Mouse (Mus musculus) bone marrow macrophage, adult 2 months (primary cell): Measurements from ENCODE around the gene Ccdc174. TPM values are rescaled to one million over a fixed set of nuclear protein-coding genes. Genes with fewer than 3 reads are reported as not detected.

Experiments used
- H3K27ac ChIP-seq: 2 replicates; pipeline ENCODE4 v1.5.1; 2012; ENCODE audit warnings: low read depth, low read length; ENCODE audit not compliant: insufficient read depth
- H3K4me1 ChIP-seq: 2 replicates; pipeline ENCODE4 v1.6.1; 2012; ENCODE audit warnings: low read length; ENCODE audit not compliant: control insufficient read depth, insufficient read depth
- H3K4me3 ChIP-seq: 2 replicates; pipeline ENCODE4 v1.5.1; 2012; ENCODE audit warnings: mild to moderate bottlenecking, low read length, moderate library complexity; ENCODE audit not compliant: insufficient read depth
- CTCF ChIP-seq: IDR thresholded peaks from 2 replicates; pipeline ENCODE4 v1.5.1; 2012; ENCODE audit warnings: low read depth, mild to moderate bottlenecking, low read length, moderate library complexity
- POLR2A ChIP-seq: IDR thresholded peaks from 2 replicates; pipeline ENCODE4 v1.6.1; 2012; ENCODE audit warnings: mild to moderate bottlenecking, low read depth, low read length, borderline replicate concordance
- polyA plus RNA-seq: library from polyadenylated mRNA; stranded (reverse); fragments of >200 nt; gene quantifications from 2 replicates; pipeline ENCODE4 v1.2.4, GENCODE M21; 2012; ENCODE audit not compliant: missing spikeins, insufficient read depth, insufficient read length

Ccdc174 gene
- polyA plus RNA-seq, 1 experiment: 24.3 TPM

DNA sequence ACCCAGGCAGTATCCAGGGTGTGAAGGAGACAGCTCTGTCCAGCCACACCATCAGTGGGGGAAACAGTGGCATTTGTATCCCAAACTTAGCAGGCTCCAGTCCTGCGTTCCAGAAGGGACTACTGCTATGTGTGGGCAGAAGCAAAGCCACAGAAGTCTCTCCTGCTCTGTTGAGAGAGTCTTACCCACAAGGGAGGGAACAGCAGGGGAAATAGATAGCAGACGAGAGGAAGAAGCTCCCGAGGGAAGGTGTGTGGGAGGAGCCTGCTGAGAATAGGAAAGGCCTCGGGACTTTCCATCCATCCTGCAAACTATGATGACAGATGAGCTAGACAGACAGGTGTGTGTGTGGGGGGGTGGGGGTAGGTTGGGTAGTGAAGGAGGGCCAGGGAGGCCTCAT, 39.4 kb downstream of the Ccdc174 start:
- H3K4me3 ChIP-seq: no peak overlapping the region

DNA sequence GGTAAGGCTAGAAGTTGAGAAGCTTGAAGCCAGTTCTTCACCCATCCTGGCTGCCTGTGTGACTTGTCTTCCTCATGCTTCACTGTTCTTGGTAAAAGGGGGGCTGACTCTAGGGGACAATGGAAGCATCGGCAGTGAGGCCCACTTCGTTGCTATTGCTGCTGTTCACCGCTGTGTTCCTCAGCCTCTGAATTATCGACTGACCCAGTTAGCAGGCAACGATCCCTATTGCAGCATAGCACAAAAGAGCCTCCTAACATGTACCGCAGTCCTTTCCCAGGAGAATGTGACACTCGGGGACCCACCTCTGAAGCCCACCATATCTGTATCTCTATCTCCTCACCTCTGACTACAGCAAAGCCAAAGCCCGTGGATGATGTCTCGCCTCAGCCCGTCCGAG, 39.9 kb downstream of the Ccdc174 start:
- TF ChIP-seq CTCF: no peak
- TF ChIP-seq POLR2A: no peak
- Histone ChIP-seq H3K27ac (no peak overlapping the region), H3K4me1 (no peaks in the 10 kb centered on the region), H3K4me3 (no peak overlapping the region)

More for the DNA sequence above, 39.4 kb downstream of the Ccdc174 start:
- TF ChIP-seq POLR2A (no peak), CTCF (no peak)
- Histone ChIP-seq H3K4me1 (no peaks in the 10 kb centered on the region), H3K27ac (no peak overlapping the region)

DNA sequence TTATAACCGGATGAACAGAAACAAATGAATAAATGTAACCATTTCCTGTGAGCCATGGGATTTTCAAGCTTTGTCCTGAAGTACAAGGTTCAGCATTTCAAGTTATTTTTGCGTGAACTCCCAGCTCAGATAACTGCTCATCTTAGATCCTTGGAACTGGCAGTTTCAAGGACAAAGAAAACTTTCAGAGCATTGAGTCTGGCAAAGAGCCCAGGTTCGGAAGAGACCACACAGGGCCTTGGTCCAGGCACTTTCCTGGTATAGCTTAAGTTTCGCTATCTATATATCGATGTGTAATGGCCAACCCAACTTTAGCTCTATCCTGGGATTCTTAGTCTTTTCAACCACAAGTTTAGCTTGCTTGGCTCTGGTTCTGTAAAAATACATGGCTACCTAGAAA, 53.4 kb downstream of the Ccdc174 start:
- H3K27ac ChIP-seq: no peak overlapping the region
- no peak overlapping the region for H3K4me3 ChIP-seq
- H3K4me1 ChIP-seq: no peaks in the 10 kb centered on the region
- TF ChIP-seq CTCF (no peak), POLR2A (no peak)

DNA sequence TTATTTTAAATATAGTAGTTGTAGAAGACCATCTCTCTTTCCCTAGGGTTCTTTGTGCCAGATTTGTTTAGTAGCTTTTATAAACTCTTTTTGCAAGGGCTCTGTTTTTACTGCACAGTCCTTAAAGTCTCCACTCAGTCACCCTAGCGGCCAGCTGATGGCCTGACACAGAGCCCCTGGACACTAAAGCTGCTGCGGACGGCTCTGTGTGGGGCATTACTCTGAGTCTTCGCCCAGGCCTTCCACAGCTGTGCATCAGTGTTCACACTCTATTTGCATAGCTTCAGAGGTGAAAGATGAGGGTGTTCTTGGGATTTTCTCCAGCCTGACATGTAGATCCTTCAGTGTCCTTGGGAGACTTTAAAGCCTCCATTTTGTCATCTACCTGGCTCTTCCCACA, 60.6 kb downstream of the Ccdc174 start:
- no peak overlapping the region for H3K4me3 ChIP-seq
- TF ChIP-seq CTCF (no peak), POLR2A (no peak)
- H3K4me1 ChIP-seq: no peaks in the 10 kb centered on the region
- no peak overlapping the region for H3K27ac ChIP-seq

DNA sequence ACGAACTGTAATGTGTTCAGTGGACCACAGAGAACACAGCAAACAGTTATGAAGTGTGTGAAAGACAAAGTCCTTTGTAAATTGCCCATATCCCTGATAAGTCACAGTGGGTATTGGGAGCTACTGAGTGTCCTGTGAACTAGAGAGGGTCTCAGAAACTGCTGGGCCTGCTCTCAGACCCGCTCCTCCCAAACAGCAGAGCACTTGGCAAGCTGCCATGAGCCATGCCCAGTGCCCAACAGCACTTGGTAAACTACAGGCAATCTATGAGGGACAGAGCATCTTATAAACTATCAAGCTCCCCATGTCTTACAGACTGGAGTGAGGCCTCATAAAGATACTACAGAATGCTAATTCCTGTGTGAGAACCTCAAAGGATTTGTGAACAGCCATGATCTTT, 70.6 kb downstream of the Ccdc174 start:
- no peaks in the 10 kb centered on the region for H3K4me1 ChIP-seq
- H3K4me3 ChIP-seq: no peak overlapping the region
- no peak for TF ChIP-seq CTCF
- TF ChIP-seq POLR2A: no peak
- H3K27ac ChIP-seq: no peak overlapping the region

Other genes starting within 250 kb of the Ccdc174 start
- 510 and 575 TPM in 2 replicates for gene Slc6a6, start 194.0 kb upstream of the Ccdc174 start, polyA plus RNA-seq
- gene Grip2, start 50.8 kb upstream of the Ccdc174 start, polyA plus RNA-seq: 0.15 TPM in 1 of 2 replicates, not detected in the other
- 0.46 TPM in 1 of 2 replicates, not detected in the other for gene 4930590J08Rik, start 24.8 kb downstream of the Ccdc174 start, polyA plus RNA-seq
- not detected in 2 replicates for gene Fgd5, start 100.8 kb downstream of the Ccdc174 start, polyA plus RNA-seq
- gene Nr2c2, start 213.3 kb downstream of the Ccdc174 start, polyA plus RNA-seq: 26.2 and 28.2 TPM in 2 replicates